Mouse (Mus musculus) telencephalon, adult 2 months (tissue): ENCODE data around the gene Rgp1.
"Not testable (repeated sequence)": the region's sequence is repeated elsewhere in the genome, so short reads cannot be mapped to it uniquely, and the experiment has no call there.

Experiments
- DNase-seq: peaks from one replicate; pipeline ENCODE4 v3.0.0-alpha.2; 2011; ENCODE audit warnings: low read depth, low spot score

The Rgp1 gene

GRCm38 (mm10) chr4:43593453-43593852, 14.9 kb downstream of the Rgp1 start:
- no peak for DNase-seq

- not testable (repeated sequence) for DNase-seq
These were observed 18.1 kb downstream of the Rgp1 start for GRCm38 (mm10) chr4:43596597-43596996.

DNA sequence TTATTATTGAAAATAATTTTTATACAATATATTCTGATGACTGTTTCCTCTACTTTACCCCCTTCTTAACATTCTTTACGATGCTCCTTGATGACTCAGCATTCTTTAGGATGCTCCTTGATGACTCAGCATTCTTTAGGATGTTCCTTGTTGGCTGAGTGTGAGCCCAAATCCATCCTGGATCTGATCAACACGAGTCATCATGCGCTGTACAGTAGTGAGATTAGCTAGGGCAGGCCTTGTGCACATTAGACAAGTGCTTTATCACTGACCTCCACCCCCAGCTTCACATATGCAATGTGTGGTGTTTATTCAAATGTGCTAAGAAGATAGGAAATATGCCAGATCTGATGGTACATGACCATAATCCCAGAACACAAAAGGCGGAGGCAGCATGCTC, 19.7 kb downstream of the Rgp1 start:
- DNase-seq, result no peak

DNA sequence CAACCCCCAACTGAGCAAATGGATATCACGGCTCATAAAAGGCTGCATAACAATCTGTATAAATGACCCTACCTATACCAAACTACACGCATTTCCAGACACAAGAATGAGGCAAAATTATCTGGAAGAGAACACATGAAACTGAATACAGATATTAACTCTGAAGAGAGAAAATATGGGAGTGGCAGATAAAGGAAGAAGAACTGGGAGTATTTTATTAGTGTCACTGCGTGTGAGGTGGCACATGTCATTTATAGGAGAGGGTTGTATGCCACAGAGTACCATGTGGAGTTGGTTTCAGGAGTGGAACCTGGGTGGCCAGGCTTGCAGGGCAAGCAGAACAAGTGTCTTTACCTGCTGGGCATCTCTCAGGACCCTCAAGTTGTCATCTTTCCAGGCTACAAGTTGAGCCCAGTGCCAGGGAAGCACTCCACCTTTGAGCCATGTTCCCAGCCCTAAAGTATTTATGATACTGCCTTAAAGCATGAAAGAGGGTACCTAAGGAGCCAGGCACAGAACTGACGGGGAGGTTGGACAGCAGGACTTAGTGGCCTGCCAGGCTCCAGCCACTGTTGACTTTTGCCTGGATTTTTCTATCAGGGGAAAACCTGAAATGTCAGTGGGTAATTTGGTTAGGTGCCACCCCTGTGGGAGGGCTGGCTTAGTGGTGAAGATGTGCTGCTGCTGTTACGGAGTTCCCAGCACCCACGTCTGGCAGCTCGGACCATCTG, 20.3 kb downstream of the Rgp1 start:
- no peak for DNase-seq

DNA sequence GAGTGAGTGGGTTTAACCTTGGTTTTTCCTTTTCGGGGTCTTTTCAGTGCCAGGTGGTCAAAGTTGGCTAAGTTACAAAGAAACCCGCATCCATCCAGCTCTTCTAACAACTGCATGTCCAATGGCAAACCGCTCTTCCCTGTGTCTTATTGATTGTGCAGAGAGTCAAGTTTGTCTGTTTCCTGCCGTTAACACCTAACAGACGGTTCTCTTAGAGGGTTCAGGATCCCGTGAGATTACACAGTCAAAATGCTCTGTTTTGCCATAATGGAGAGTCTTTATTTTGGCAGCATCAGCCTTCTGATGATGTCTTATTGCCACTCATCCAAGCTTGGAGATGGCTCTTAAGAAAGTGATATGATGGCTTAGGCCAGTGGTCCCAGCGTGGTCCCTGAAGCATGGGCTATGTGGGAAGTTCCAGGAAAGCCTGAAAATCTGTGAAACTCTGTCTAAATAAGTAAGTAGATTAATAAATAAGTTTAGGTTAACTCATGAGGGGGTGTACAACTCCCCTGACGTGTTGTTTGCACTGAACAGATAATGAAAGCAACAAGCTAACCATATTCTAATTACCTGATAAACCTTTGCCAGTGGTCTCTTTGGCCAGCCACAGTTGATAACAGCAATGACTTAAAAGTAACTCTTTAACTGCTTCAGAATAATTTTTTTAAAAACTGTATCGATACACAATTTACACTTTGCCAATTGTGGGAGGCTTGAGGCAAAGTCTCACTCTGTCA, 21.9 kb downstream of the Rgp1 start:
- no peak for DNase-seq

DNA sequence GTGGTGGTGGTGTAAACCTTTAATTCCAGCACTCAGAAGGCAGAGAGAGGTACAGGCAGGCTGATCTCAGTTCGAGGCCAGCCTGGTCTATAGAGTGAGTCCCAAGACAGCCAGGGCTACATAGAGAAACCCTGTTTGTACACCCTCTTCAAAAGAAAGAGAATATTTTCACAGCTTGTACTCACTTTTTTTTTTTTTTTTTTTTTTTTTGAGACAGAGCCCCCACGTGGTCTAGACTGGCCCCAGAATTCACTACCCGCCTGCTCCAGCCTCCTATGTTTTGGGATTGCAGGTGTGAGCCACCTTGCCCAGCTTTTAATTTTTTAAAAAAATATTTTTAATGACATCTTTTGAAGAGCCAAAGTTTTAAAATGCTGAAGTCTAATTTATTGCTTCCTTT, 25.6 kb downstream of the Rgp1 start:
- DNase-seq, result no peak

DNA sequence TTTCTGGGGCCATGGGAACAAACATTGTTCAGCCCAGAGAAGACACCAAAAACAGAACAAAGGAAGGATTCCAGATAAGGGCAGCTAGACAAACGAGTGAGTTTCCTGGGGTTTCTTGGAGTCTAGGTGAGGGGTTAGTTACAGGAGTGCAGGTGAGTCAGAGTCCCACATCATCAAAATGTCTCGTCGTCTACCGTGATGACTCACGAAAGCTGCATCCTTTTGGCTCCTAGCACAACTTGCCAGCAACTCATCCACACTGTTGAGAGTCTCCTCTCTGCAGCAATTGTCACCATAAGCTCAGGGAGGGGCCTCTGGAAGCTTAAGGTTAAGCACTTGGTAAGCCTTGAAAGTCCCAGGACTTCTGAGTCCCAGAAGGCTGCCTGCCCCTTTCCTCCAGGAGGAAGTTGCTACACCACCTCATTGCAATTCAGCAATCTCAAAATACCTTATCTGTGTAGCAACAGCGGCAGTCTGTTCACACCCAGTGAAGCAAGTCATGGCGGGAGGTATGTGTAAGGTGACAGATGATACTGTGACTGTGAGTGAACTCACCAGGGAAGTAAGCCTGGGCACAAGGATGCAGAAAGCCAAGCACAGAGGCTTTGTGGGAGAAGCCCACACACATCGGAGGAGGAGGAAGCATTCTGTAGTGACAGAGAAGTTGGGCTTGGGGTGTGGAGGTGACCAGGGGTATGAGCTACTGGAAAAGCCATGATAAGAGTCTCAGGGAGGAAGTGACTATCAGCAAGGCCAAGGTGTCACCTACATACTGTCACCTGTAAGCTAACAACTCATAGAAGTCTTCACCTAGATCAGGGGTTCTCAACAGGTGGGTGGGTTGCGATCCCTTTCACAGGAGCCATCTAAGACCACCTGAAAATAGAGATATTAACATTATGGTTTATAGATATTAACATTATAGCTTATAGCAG, 26.5 kb downstream of the Rgp1 start:
- no peak for DNase-seq

DNA sequence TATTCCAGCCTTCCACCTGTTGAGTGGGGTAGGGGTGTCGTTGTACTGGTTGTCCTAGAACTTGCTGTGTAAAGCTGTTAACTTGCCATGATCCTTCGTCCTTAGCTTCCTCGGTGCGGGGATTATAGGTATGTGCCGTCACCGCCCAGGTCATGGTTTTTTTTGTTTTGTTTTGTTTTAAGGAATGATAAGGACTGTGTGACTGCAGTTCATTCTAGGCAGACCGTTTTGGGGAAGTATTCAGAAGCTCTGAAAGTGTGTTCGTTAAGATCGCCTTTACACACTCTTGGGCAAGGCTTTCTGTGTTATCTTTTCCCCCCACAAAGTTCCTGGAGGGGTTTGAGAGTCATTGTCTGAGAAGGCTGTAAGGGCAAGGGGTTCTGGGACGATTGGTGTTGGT, 34.0 kb downstream of the Rgp1 start:
- no peak for DNase-seq

- DNase-seq, result no peak
These were observed 34.7 kb downstream of the Rgp1 start for GRCm38 (mm10) chr4:43613060-43613730.

DNA sequence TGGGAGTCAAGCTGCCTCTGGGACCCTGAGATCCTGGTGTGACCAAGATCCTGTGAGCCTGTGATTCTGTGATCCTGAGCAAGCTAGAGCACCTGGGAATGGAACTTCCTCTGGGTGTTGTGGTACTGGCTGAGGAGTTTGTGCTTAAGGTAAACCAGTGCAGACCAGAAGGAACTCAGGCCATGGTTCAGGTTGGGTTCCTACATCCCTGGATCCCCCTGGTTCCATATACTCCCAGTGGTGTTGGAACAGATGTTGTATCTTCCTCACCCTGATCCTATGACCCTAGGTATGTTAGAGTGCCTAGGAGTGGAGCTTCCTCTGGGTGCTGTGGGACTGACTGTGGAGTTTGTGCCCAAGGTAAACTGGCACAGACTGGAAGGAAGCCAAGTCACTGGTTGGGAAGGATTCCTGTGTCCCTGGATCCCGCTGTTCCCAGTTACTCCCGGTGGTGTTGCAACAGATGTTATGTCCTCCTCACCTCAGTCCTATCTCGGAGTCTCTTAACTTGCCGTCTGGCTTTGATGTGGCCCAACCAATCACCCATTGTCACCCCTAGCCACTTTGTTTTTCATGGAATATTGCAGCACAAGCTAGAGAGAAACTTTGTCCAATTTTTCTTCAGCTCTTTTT, 41.7 kb downstream of the Rgp1 start:
- DNase-seq, result no peak

DNA sequence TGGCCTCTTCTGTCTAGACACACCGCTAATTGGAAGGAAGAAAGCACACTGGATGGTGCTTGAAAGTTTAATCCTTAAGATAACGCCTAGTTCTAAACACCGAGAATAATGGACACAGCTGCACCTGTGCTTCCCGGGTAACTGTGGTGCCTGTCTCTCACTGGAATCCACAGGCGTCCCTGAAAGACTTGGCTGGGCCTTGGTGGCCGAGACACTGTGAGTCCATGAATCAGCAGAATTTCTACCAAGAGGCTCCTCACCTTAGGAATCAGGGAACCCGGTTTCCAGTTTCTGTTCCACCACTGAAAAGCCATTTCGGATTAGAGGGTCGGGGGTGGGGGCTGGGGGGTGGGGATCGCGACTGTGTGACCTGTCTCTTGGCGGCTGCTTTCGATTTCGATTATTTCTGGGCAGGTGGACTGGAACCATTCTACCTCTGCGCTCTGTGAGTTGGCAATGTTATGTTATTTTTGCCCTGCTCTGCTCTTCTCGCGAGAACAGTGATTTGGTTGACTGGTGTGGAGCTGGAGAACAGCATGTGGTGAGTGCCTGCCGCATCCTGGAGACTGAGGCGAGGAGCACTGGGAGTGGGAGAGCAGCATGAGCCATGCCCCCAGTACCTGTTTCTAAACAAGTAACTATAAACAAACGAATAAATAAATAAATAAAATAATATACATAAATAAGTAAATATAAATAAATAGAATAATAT, 50.7 kb downstream of the Rgp1 start:
- DNase-seq, result no peak

- peak; percentile 90 for DNase-seq
These were observed 51.6 kb downstream of the Rgp1 start for GRCm38 (mm10) chr4:43630030-43630581.

- DNase-seq, result no peak
These were observed 52.1 kb downstream of the Rgp1 start for GRCm38 (mm10) chr4:43630671-43631045.

DNA sequence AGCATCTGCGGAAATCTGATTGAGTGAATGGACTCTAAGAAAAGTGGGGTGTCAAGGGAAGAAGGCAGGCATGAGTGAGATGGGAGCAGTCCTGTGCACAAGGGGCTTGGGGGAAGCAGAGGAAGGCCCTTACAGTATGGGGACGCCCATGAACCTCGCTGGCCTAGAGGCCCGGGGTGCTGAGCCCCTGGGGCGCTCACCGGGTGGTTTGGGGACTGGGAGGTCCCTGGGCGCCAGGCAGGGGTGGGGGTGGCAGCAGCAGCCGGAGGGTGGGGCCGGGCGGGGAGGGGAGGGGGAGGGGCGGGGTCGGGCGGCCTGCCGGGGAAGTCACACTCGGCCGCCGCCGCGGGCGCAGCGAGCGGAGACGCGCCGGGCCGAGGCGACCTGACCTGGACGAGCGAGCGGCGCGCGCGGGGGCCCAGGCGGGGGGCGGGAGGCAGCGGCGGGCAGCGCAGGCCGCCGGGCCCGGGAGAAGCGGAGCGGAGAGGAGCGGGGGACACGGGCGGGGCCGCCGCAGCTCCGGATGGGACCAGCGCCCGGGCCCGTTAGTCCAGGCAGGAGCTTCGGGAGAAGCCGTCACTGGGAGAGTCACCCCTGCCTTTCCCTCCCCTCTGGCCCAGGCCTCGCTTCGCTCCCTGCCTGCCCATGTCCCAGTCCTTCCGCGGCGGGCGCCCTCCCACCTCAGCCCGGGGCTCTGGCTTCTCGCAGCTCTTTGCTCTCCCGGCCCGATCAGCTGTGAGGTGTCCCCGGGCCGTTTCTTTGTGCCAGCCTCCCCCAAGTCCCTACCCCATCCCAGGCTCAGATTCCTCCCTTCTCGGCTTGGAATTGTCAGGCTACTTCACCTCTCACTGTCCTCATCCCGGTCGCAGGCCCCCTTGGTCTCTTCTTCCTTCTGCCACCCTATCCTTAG, 52.8 kb downstream of the Rgp1 start, which contains the start of gene Npr2:
TSS of gene Npr2 (plus strand) at position 890 of the 910 bp plus-strand sequence.
- DNase-seq, result no peak

- no peak for DNase-seq
These were observed 53.7 kb downstream of the Rgp1 start for GRCm38 (mm10) chr4:43631956-43632920.

GRCm38 (mm10) chr4:43633296-43633695, 54.8 kb downstream of the Rgp1 start:
- DNase-seq, result no peak

GRCm38 (mm10) chr4:43633736-43634135, 55.2 kb downstream of the Rgp1 start:
- no peak for DNase-seq
